Mouse (Mus musculus) urinary bladder, postnatal 36 days (tissue): ENCODE data around the gene Efcab6.

ENCODE experiments used
- DNase-seq, 2 experiments: peaks; one replicate each; pipeline ENCODE4 v3.0.0; 2022; ENCODE audit warnings: low spot score in 2 of 2, mixed read lengths in 1 of 2

Gene Efcab6

GRCm38 (mm10) chr15:84058841-84059240 lies 6.3 kb downstream of the Efcab6 start:
- DNase-seq = no peak

GRCm38 (mm10) chr15:84056083-84056482 lies 9.1 kb downstream of the Efcab6 start:
- no peak for DNase-seq

GRCm38 (mm10) chr15:84053859-84054258 lies 11.3 kb downstream of the Efcab6 start:
- DNase-seq = peak; percentile 73

GRCm38 (mm10) chr15:84053240-84053639 lies 11.9 kb downstream of the Efcab6 start:
- no peak for DNase-seq

- DNase-seq = no peak
These were observed 12.8 kb downstream of the Efcab6 start for GRCm38 (mm10) chr15:84052390-84052789.

GRCm38 (mm10) chr15:84049570-84049969 lies 15.6 kb downstream of the Efcab6 start:
- DNase-seq = no peak

GRCm38 (mm10) chr15:84045562-84045961 lies 19.6 kb downstream of the Efcab6 start:
- no peak for DNase-seq

- no peak for DNase-seq
These were observed 28.1 kb downstream of the Efcab6 start for GRCm38 (mm10) chr15:84037067-84037466.

GRCm38 (mm10) chr15:84025651-84026050 lies 39.5 kb downstream of the Efcab6 start:
- no peak for DNase-seq

GRCm38 (mm10) chr15:84024851-84025250 lies 40.3 kb downstream of the Efcab6 start:
- no peak for DNase-seq

GRCm38 (mm10) chr15:84009366-84010083 lies 55.7 kb downstream of the Efcab6 start:
- no peak for DNase-seq

- no peak for DNase-seq
These were observed 60.9 kb downstream of the Efcab6 start for GRCm38 (mm10) chr15:84004306-84004705.

GRCm38 (mm10) chr15:83999071-83999470 lies 66.1 kb downstream of the Efcab6 start:
- DNase-seq = no peak

GRCm38 (mm10) chr15:83998586-83998985 lies 66.6 kb downstream of the Efcab6 start:
- no peak for DNase-seq

- DNase-seq = peak; percentile 7 to 8
These were observed 67.1 kb downstream of the Efcab6 start for GRCm38 (mm10) chr15:83998115-83998514.

GRCm38 (mm10) chr15:83997550-83997949 lies 67.6 kb downstream of the Efcab6 start:
- DNase-seq = no peak

GRCm38 (mm10) chr15:83996864-83997263 lies 68.3 kb downstream of the Efcab6 start:
- no peak for DNase-seq

- no peak for DNase-seq
These were observed 73.0 kb downstream of the Efcab6 start for GRCm38 (mm10) chr15:83992191-83992590.

GRCm38 (mm10) chr15:83991461-83991860 lies 73.7 kb downstream of the Efcab6 start:
- DNase-seq = no peak

- no peak for DNase-seq
These were observed 75.9 kb downstream of the Efcab6 start for GRCm38 (mm10) chr15:83989241-83989640.

GRCm38 (mm10) chr15:83988087-83988486 lies 77.1 kb downstream of the Efcab6 start:
- no peak for DNase-seq

GRCm38 (mm10) chr15:83982186-83982936 lies 82.8 kb downstream of the Efcab6 start:
- no peak for DNase-seq

- DNase-seq = no peak
These were observed 86.3 kb downstream of the Efcab6 start for GRCm38 (mm10) chr15:83978865-83979264.
